Mouse (Mus musculus) testis, adult 2 months (tissue): ENCODE results near the gene Topors.
A peak's percentile ranks its signal among the peaks of the same experiment; 100 is the strongest.

Source experiments
- CTCF ChIP-seq: fragments of 200-500 bp; IDR thresholded peaks from 2 replicates; pipeline ENCODE4 v1.5.1; 2012; ENCODE audit warnings: low read depth, mild to moderate bottlenecking, inconsistent platforms, low read length, moderate library complexity; ENCODE audit not compliant: control insufficient read depth, insufficient read depth, insufficient replicate concordance
- POLR2A ChIP-seq: fragments of 200-500 bp; IDR thresholded peaks from 2 replicates; pipeline ENCODE4 v1.6.1; 2012; ENCODE audit warnings: low read depth, mild to moderate bottlenecking, inconsistent platforms, low read length, moderate library complexity; ENCODE audit not compliant: control insufficient read depth

DNA sequence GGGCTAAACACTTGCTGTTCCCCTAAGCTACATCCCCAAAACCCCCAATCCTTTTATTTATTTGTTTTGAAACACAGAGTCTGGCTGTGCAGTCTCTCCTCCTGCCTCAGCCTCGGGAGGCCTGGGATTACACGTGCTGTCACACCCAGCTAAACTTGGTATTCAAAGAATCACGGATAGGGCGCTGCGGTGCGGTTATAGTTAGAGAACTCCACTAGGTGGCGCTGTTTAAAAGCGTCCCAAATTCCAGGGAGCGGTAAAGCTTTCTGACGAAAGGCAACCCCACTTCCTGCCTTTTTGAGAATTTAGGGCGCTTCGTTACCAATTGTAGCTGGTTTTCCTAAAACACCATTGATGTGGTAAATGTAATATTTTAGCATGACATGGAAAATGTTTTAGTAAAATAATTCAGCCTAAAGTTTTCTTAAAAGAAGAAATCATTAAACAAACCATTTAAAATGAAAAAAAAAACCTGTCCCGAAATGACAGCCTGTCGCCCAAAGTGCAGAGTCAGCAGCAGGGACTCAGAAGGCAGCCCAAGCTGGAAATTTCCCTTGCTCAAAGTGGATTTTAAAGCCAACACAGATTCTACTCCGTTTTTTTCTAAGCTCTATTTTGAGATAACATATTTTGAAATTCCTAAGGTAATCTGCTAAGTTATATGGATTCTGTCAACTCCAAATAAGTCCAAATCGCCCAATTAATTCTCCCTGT lies 31.6 kb upstream of the Topors start:
- peak; percentile 79 for TF ChIP-seq CTCF
- no peak for TF ChIP-seq POLR2A
